Mouse (Mus musculus) frontal cortex, adult (tissue): ENCODE data around the gene Sufu.

ENCODE experiments used
- ATAC-seq: cut with Nextera tagmentation; 2 replicates; pipeline ENCODE4 v1.9.2; 2017; ENCODE audit warnings: mild to moderate bottlenecking, moderate library complexity, mixed read lengths; ENCODE audit not compliant: low TSS enrichment

Sufu gene

GRCm38 (mm10) chr19:46515287-46515821, 118.7 kb downstream of the Sufu start:
- no peak for ATAC-seq

DNA sequence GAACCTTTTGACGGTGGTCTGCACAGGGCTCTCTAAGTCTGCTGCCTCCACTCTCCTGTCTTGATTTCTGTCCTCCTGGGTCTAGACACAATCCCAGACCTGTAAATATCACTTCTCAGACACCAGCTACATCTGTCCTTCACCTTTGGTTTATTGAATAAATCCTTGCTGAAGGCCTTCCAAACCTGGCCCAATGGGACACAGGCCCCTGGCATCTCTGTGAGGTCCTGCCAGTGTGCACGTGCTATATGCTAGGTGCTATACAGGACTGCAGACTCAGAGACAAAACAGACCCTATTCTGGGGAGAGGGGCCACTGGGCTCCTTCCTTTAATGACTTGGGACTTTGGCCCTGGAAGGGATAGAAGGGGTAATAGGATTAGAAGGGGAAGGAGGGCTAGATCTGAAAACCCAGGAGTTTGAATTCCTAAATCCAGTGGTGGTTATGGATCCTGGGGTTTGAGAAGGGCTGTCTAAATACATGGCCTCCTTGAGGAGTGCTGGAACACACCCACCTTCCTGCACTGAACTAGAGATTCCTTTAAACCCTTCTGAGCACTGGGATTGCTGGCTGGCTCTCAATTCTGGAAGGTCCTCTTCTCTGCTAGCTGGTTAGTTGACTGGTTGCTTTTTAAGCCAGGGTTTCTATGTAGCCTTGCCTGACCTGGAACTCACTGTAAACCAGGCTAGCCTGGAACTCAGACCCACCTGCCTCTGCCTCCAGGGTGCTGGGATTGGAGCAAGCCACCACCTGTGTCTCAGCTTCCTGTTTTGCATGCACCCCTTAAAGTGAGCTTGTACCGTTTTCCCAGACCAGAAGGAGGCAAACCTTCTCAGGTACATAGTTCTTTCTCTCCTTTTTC, 120.2 kb downstream of the Sufu start:
- peak; percentile 21; the same call in 1 of the 2 replicates for ATAC-seq

DNA sequence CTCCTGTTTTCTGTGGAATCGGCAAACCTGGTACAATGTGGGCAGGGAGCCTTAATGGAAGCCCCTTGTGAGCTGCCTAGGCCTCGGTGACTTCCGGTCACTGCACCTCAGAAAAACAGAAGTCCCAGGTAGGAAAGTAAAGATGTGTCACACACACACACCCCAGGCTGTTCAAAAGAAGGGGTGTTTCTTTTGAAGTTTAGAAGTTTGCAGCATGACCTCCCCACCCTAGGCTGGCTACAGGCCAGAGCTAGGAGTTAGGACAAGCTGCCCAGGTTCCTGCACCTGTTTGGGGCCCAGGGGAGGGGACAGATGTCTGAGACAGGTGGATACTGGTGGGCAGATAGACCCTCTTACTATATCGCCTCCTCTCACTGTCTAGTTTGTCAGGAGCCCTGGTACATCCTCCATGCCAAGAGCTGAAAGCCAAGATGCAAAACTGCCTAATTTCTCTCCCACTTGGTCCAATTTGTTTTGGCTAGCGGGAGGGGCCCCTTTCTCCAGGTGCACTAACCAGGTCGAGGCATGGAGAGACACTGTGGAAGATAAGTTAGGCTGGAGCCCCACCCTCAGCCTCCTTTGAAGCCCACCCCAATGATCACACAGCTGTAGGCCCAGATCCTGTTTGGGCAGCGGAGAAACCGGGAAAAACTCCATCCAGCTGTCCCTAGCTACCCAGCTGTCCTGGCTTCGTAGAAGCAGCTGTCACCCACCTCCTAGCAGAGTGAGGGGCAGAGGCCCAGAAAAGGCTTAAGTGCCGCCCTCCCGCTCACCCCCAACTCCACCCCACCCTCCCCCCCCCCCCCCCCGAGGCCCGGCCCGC, 121.0 kb downstream of the Sufu start:
- ATAC-seq: no peak

DNA sequence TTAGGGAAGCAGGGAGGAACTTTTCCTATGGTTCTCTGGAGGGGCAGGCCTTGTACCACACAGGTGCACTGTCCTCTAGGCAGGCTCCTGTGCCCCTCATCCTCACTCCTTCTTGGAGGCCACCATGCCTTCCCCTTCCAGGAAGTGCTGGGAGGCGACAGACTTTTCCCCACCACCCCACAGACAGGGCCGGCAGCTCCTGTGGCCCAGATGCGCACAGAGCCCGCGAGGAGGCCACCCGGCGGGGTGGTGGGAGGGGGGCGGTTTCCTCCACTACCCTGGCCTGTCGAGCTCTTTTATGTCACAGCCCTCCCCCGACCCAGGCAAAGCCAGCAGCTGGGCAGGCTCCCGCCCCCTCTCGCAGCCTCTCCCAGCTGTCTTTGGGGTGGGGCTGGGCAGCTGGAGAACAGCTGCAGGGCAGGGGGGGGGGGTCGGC, 121.7 kb downstream of the Sufu start:
- ATAC-seq: no peak

- no peak for ATAC-seq
These were observed 122.3 kb downstream of the Sufu start for GRCm38 (mm10) chr19:46518828-46519621.

- ATAC-seq: no peak
These were observed 125.0 kb downstream of the Sufu start for GRCm38 (mm10) chr19:46521698-46522097.

DNA sequence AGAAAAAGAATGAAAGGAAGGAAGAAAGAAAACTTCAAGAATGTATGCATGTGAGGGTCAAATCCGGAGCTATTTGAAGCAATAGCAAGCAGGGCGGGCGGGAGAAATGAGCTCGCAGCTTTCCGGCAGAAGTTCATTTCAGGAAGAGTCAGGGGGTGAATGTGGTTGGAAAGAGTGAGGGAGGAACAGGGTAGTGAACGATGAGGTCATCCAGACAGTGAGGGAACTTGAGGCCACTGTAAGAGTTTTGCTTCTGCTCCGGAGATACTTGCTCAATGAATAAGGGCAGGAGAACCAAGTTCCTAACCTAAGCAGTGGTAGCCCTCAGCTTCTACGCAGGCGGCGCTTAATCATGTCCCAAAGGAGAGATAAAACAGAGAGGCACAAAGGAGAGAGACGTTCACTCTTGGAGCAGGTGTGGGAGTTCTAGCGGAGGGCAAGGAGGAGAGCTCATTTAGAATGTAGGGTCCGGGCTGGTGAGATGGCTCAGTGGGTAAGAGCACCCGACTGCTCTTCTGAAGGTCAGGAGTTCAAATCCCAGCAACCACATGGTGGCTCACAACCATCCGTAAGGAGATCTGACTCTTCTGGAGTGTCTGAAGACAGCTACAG, 125.8 kb downstream of the Sufu start:
- no peak for ATAC-seq

DNA sequence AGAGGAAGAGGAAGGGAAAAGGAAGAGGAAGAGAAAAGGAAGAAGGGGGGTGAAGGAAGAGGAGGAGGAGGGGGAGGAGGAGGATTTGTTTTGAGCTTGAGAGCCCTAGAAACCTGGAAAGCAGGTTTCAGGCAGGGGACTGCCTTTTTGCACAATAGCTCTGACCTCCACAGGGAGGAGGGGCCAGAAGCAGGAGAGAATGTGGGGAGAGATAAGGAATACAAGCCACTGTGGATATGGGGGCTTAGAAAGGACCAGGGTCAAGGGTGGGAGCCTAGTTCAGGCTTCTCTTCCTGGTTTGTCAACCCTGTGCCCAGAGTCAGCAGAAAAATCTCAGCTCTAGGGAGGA, 126.4 kb downstream of the Sufu start:
- no peak for ATAC-seq

DNA sequence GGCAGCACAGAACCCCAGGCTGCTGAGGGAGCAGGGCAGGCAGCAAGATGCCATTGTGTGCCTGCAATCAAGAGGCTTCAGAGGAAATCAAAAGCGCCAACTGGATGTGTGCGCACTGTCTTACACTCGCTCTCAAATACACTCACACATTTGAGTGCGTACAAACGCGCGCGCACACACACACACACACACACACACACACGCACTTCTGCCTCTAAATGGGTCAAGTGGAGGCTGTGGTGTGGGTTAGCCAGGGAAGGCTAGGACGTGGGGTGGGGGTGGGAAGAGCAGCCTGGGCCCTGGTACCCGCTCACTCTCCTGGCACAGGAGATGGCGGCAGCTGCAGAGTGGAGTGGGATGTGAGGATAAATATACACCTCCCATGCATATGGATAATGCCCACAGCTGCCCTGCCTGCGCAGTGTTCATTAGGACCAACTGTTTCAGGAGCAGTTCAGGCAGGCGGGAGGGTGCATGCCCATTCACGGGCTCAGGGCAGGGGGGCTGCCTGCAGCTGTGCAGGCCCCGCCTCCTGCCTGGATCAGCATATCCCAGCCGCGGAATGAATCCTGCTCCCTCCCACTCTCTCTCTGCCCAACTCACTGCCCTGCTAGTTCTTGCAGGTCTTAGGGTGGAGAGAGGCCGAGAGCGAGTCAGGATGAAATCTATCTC, 126.9 kb downstream of the Sufu start:
- ATAC-seq: peak; percentile 80

DNA sequence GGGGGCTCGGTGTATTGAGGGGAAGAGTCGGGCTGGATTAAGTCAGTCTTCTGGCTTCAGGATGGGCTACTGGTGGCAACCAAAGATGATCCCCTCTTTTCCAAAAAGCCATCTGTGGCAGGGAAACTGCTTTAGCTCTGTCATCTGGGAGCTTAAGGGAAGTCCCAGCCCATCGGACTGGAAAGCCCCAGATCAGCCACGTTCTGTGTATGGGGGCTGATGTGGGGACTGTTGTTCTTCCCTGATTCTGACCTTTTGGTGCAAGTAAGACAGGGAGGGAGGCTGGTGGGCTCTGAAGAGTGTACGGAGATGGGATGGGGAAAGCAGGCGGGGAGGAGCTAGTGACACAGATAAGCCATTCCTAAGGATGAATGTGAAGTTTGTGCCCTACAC, 127.5 kb downstream of the Sufu start:
- ATAC-seq: no peak

- ATAC-seq: no peak
These were observed 128.1 kb downstream of the Sufu start for GRCm38 (mm10) chr19:46524601-46525321.

- no peak for ATAC-seq
These were observed 129.3 kb downstream of the Sufu start for GRCm38 (mm10) chr19:46525691-46526631.

DNA sequence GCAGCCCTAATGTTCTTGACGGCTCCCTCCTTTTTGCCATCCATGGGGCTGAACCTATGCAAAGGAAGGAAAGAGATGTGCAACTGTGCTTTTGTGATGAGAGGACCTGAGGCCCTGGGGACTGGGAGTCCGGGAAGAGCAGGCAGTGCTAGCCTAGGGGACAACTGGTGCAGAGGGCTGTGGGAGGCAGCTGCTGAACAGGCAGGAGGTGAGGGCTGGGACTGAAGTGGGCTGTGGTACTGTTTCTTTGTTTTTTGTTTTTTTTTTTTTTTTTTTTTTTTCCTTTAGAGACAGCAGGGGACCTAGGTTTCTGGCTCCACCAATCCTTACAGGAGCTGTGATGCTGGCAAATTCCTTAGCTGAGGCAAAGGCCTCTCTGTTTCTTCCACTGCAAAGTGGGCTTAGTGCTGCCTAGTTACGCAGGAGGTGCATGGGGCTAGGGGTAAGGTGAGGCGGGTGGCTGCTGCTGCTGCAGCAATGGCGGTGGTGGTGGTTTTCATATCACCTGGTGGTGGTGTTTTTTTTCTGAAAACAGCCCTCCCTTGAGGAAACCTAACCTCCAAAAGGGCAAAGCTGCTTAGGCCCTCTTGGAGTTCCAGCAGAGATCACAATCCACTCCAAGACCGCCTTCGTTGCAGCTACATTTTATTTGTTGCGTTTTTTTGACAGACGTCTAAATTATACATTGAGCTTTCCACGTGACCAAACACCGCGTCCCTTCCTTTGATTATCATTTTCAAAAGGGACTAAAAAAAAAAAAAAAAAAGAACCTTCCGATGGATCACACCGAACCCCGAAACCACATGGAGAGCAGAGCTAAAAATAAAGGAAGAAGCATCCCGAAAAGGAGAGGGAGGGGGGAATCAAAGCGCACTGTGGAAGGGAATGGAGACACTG, 131.2 kb downstream of the Sufu start:
- ATAC-seq: 0 out of 2 replicates have a peak, but pooled peaks have one; percentile 0

DNA sequence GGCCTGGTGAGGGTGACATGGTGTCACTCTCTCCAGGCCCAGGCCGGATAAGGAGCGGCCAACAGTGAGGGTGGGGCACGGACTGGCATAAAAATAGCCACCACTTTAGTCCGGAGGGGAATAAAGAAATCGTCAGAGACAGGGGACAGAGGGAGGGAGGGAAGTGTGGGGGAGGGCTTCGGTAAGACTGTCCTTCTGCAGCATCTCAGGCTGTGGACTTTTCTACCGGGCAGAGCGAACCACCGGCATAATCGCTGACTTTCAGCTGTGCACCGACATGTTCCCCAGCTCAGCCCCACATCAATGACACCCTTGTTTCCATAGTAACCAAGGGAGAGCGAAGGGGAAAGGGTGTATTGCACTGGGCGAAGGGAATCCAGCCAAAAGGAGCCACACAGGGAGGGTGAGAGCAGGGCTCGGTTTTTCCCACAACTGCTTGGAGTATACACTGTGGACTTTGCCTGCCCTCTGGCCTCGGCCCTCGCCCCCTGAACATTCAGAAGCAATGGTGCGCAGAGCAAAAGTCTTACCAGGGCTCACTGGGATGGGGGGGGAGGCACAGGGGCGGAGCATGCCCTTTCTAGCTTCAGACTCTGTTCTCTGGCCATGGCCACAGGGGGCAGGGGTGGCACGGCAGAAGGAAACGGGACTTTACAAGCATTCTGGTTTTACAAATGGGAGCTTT, 132.0 kb downstream of the Sufu start:
- ATAC-seq: peak; percentile 35

GRCm38 (mm10) chr19:46529601-46530448, 133.1 kb downstream of the Sufu start:
- no peak for ATAC-seq

GRCm38 (mm10) chr19:46530449-46530990, 133.8 kb downstream of the Sufu start:
- no peak for ATAC-seq
